Mouse (Mus musculus) hindlimb bud, embryonic 11.5 days (tissue): ENCODE results near the gene Ss18l1.

ENCODE experiments used
- DNase-seq: peaks from one replicate; pipeline ENCODE4 v3.0.0-alpha.2; 2012; ENCODE audit warnings: low read depth, low spot score; ENCODE audit errors: extremely low spot score

Gene Ss18l1

DNA sequence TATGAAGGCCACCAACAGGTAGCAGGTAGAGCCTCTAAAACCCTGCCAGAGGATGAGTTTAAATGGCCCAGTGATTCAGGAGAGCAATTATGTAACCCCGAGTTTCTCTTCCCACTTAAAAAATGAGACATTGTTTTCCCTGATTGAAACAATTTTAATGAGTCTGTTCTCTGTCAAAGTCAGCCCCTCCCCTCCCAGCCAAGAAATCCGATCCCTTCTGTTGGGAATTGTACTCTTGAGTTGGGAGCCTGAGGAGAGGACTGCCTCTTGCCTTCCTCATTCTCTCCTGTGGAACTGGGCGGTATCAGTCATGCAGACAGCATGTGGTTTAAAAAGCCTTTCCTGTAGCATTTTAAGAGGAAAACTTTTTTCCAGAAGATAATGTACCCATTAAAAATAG lies 42.3 kb downstream of the Ss18l1 start:
- DNase-seq, result no peak

DNA sequence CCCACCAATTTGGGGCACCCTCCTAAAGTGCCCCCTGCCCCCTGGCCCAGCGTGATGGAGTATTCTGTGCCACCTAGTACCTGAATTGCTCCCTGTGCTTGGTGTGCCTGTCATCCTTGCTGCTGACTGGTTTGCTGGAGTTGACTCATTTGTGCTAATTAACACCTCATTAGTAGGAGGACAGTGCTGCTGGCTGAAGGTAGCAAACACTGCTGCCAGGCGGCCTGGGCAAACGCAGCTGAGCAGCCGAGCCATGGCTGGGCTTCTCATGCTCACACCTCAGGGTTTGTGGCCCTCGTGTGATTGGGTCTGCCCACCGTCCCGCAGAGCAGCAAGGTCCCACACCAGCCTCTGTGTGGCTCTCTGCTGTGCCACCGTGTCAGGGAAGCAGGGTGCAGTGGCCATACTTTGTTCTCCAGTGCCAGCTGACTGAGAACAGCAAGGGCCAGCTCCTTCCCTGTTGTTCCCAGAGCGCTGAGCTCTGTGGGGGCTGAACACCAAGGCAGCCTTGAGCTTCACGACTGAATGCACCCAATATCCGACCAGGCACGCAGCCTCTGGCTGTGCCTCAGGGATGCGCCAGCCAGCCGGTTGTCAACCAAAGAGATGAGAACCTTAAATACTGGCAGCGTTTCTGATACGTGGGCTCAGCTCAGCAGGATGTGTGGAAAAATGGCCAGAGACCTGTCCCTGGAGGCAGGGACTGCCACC lies 43.8 kb downstream of the Ss18l1 start:
- no peak for DNase-seq

DNA sequence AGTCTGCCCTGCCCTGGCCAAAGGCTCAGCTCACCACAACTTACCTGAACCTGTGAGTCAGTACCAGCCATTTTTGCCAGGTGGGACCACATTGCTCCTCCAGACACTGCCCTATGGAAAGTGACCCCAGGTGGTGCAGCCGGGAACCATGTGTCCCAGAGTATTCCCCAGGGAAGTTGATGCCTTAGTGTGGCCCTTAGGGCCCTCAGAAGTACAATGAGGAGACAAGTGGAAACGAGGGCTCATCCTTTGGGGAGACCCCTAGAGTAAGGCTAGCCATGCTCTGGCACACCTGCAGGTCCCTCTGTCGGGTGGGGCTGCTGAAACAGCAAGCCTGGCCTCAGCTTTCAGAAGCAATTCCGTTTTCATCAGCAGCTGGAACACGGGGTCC lies 44.3 kb downstream of the Ss18l1 start:
- DNase-seq, result no peak

DNA sequence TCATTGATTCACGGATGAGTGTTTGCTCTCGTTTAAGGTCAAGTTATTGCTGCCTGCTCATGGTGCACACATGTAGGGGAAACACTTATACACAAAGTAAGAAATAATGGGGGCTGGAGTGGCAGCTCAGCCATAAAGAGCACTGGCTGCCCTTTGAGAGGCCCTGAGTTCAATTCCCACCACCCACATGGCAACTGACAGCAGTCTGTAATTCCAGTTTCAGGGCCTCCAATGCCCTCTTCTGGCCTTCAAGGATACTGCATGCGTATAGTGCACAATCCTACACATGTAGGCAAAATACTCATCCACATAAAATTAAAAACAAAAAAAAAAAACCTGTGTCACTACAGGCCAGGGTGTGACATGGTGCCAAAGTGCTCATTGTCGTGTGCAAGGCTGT lies 45.2 kb downstream of the Ss18l1 start:
- no peak for DNase-seq

DNA sequence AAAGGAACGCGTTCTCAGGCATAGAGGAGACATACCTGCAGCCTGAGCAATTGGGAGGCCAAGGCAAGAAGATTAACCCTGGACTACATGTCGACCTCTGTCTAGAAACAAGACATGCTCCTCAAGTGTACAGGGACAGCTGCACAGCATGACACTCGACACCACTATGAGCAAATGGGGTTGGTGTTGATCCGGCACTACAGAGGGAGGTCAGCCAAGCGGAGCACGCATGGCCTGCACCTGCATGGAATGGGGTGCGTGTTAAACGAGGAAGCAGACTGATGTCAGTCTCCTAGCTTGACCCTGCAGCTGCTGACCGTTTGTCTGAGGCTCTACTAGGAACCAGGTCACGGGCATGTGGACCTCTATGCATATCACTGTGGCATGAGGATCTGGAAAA lies 48.0 kb downstream of the Ss18l1 start:
- no peak for DNase-seq

DNA sequence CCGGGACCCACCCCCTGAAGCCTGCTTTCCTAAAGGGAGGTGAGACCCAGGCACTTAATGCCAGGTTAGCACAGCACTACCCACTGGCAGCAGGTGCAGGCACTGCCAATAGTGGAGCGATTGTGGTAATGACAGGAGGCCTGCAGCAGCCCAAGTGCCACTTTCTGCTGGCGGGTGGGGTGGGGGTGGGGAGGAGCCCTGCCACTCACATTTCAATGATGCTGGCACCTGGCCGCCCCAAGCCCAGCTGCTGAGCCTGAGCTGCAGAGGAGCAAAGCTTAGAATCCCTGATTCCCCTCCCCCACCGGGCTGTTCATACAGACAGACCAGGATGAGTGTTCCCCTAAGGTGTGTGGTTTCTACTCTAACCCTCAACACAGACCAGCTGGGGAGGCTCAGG lies 53.4 kb downstream of the Ss18l1 start:
- DNase-seq, result no peak

DNA sequence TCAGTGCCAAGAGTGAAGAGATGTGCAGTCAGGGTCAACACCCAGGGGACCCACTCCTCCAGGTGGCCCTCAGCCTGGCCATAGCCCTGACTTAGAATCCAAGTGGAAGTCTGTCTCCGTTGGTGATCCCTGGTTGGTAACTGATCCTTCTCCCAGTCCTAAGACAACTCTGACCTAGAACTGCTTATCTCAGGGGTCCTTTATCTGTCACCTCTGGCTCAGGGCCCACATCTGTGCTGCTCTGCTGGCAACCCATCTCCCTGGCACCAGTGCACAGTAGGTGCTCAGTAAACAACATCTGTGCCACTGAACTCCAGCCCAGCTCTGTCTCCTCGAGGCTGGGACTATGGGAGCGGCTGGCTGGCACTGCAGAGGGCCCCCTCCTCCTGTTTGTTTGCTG lies 55.3 kb downstream of the Ss18l1 start:
- no peak for DNase-seq

DNA sequence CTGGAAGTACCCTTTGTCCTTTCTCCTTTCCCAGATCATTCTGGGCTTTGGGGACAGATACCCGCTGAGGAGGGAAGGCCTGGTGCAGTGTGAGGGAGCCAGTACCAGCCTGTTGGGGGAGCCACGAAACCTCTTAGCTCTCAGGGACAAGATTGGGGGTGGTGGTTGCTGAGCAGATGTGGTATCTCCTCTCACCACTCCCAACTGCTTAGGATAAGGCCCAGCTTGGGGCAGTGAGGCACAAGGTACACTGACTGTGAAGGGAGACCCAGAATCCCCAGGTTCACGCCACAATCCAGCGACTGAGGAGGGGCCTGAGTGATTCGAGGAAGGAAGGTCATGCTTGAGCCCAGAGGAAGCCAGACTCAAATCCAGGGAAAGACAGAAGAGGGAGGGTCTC lies 55.9 kb downstream of the Ss18l1 start:
- no peak for DNase-seq

DNA sequence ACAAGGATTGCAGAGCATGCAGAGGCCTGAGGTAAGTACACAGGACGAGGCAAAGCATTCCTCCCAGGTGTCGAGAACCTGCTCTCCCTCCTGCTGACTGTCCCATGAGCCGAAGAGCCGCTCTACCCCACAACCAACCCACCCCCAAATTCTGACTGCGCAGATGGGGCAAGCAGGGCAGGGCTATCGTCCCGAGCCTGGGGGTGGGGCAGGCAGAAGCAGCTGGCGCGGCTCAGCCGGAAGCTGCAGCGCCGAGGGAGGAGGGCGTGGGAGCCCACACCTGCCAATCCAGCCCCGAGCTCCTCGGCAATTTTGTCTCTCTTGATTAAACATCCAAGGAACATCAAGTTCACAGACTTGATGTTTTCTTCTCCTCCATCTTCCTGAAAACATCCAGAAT lies 57.2 kb downstream of the Ss18l1 start:
- no peak for DNase-seq

DNA sequence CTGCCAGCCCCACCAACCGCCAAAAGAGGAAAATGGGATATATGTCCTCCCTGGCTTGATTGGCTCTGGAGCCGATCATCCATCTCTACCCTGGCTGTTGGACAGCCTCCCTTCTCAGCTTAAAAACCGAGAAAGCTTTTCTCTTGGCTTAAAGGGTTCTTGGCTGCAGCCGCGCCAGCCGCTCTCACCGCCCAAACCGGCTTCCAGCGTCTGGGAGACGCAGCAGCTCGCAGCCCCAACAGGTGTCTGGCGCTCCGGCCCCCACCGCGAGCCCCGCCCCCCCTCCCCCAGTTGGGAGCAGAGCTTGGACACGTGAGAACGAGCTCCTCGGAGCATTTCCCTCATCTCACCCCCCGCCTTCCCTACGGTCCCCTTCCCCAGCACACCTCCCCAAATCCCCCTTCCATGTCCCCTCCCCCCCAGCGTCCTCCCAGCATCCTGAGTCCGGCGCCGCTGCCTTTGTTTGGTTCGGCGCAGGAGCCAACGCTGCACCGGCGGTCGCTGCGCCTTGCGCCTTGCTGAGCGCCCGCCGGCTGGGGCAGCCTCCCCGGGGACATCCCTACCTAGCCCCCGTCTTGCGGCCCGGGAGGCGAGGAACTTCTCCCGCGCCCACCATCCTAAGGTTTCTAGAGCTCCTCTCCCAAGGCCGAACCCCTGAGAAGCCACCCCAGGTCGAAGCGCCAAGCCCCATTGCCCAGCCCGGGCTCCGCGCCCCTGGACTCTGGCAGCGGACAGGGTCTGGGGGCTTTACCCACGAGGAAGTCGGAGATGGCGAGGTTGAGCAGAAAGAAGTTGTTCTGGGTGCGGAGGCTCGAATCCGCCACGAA lies 61.1 kb downstream of the Ss18l1 start:
- no peak for DNase-seq

DNA sequence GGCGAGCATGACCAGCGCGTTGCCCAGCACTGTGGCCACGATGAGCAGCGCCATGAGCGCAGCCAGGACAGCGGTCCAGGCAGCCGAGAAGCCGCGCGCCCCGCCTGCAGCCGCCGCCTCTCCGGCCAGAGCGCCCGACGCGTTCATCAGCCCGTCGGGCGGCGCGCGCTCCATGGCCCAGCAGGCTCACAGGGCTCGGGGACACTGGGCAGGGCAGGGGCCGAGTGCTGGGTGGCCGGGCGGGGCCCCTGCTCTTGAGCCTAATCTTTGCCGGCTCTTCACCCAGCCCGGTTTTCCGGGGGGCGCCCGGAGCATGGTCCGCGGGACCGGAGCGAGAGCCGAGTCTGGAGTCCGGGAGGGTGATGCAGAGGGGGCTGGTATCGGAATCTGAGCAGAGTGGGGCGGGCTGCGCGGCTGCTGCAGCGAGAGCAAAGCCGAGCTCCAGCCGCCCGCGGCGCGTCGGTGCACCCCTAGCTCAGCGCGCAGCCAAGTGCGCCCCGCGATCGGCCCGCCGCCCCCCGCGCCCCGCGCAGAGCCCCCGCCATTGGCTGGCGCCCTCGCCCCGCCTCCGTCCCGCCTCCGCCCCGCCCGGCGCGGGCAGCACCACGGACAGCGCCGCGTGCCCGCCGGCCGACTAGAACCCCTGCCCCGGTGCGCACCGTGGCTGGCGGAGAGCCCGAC lies 61.8 kb downstream of the Ss18l1 start, which contains the start of gene Hrh3:
Hrh3 (minus strand) TSS at position 511 of the 681 bp plus-strand sequence.
- no peak for DNase-seq

DNA sequence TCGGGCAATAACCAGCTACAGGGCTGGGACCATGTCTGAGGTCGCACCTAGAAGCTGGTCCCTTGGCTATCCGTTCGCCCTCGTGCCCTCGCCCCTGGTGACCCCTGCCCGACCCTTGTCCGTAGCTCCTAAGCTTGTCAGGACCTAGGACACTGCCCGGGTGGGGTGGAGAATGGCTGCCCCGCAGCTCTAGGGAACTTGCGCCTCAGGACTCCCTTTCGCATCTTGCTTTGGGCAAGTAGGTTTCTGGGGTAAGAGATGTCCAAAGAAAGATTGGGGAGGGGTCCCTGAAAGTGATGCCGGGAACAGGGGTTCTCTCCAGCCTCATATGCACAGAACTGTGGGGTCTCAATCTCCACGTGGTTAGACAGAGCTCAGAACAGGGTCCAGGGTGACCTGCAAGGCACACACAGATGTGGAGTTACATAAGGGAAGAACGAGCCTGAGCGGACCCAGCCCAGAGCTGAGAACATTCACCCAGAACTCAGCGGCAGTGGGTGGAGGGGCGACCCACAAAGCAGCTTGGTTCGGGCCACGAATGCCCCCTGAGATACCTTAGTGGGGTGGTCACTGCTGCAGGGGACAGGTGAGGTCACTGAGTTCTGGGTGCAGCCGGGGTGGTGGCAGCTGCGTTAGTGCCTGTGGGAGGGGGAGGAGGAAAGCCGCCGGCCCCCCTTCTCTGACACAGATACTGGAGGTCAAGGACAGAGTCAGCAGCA lies 62.5 kb downstream of the Ss18l1 start:
- DNase-seq, result no peak

DNA sequence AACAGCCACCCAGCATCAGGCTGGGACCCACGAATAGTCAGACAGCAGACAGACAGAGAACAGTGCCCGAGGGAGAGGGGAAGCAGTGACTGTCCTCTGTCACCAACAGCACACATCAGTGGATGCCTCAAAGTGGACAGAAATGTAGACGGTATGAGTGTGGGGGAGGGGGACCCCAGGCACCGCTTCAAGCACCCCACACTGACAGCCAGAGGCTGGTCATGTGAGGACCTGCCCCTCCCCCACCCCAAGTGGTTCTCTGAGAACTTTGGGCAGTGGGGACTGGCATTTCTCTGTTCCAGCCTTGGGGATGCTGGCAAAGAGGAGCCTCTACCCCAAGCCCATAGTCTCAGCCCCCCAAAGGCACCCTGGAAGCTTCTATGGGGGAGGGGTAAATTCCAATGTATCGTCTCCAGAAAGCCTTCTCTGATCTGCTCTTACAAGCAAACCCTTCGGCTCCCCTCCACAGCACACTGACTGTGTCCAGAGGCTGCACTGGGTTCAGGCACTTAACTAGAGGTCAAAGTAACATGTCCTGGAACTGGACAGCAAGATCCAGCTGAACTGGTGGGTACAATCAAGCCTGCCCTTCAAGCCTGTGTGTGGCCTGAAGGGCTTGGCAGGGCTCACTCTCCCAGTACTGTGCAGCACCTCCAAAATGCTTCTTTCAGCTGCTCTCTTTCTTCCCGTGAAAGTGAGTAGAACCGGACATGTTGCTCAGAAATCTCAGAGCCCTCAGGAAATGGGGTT lies 63.3 kb downstream of the Ss18l1 start:
- DNase-seq, result no peak

DNA sequence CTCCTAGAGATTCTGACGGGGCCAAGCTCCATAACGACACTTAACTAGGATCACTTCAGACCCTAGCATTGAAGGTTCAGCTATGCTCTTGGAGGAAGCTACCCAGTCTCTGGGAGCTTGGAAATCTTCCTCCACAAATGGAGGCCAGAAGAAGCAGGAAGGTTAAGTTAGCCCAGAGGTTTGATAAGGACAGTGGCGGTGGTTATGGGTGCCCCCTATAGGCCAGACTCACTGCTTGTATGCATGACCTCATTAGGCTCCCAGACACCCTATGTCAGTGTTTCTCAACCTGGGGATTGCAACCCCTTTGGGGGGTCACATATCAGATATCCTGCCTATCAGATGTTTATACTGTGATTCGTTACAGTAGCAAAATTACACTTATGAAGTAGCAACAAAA lies 64.8 kb downstream of the Ss18l1 start:
- DNase-seq, result no peak

DNA sequence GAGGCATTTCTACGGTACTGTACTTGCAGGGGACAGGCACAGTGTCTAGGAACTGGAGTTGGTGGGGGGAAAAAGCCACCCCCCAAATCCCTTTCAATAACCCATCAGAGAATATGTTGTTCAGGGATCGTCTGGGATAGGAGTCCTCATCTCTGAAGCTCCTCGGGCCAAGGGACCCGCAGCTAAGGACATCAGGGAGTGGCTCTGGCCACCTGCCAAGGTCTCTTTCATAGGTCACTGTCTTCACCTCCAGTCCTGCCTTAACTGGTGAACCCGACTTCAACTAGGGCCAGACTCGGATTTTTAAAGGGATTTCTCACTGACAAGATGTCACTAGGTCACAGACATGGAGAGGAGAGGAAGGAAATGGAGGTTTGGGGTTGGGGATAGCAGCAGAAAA lies 66.0 kb downstream of the Ss18l1 start:
- DNase-seq, result no peak

DNA sequence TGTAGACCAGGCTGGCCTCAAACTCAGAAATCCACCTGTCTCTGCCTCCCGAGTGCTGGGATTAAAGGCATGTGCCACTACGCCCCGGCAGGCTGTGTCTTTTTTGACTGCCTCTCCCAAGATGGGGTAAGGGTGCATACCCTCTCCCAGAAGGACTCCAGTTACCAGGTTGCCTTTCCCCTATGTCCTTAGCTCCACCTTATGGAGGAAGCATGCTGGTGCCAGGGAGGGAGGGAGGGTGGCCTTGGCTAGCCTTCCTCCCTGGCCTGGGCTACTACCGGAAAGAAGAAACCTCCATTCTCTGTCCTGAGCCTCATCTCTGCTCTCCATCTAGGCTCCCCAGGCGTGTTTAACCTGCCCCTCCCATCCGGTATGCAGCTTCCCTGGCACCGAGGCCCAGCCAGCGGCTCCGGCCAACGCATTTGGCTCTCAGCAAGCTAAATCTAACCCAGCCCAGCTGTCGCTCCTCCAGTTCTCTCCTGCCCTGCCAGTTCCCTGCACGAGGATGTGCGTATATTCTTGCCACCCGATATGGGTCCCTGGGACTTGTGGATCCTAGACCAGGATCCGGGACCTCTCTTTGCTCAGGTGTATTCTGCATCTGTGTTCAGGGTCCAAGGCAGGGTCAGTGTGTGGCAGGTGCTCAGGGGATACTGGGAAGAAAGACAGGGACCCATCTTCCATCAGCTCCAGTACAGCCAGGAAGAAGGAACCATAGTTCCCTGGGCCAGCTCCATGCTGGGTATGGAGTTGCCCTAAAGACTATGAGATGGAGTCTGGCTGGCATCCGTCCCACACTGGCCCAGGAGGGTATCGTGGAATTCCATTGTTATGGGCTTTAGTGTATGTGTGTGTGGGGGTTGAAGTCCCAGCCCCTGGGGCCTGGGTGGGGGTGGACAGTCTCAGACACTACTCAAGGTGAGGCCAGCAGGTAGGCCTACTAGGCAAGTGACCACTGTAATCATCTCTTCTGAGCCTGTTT lies 71.9 kb downstream of the Ss18l1 start:
- DNase-seq, result no peak

DNA sequence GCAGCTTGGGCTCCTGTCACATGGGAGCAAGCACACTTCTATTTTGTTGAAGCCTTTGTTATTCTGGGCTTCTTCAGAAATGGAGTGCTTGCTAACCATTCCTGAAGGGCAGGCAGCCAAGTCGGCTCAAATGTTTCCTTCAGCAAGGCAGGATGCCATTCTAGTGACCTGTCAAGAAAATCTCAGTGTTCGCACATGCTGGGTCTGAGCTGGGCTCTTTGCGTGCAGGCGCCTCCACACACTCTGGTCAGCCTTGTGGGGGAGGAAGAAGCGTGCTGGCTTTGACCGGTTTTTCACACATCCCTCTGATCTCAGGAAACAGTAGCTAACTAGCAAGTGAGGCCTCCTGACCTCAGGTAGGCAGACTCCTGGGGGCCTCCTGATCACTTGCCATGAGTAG lies 73.0 kb downstream of the Ss18l1 start:
- no peak for DNase-seq

DNA sequence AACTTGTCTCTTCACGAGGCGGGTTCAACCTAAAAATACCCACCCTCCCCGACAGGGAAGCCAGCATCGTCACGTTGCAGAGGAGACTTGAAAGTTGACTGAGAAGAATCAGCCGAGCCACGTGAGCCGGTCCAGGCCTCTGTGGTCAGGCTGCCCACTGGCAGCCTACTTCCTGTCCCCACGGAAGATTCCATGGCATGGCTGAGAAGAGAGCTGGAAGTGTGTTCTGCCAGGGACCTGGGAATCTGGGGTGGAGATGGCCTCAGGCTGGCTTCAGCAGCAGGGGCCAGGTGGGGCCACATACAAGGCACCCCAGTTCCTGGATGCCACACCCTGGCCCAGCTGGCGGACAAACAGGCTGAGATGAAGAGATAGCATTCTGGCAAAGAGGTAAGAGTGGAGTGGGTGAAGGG lies 73.8 kb downstream of the Ss18l1 start:
- DNase-seq, result no peak

DNA sequence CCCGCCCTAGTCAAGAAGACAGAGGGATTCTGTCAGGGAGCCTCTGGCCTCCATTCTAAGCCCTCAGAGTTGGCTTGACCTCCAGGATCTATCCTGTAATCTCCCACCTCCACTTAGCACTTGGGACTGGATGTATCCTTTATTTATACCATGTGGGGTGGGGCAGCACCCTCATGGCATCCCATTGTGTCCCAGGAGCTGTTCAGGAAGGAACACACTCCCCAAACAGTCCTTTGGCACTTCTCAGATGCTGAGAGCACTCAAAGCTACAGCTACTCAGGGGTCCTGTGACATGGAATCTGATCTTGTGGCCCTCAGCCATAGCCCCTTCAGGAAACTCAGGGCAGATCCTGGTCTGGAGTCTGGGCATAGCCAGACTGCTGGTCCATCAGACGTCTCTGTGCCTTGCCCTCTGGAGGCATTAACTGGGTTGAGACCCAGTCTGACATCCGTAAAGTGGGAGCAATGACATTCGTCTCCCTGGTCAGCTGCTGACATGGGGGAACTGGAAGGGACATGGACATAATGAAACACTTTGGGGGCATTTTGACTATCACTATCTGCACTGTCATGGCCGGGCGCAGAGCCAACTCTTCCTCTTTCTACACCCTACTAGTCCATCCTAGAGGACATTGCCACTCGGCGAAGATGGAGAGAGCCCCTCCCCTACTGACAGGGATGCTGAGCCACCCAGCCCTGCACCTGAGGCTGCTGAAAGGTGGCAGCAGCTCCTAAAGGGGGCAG lies 74.6 kb downstream of the Ss18l1 start:
- no peak for DNase-seq
